Mouse (Mus musculus) myocyte (in vitro differentiated cells): ENCODE measurements around the gene Ogdh.

ENCODE experiments used
- CEBPB ChIP-seq: IDR thresholded peaks from 2 replicates; pipeline ENCODE4 v1.6.1; 2011; ENCODE audit warnings: mild to moderate bottlenecking, moderate library complexity; ENCODE audit not compliant: poor library complexity, insufficient read depth, severe bottlenecking
- POLR2A ChIP-seq: IDR thresholded peaks from one replicate; pipeline ENCODE4 v1.6.1; 2011; ENCODE audit warnings: low read depth, mild to moderate bottlenecking, control low read depth, moderate library complexity; ENCODE audit not compliant: insufficient read length

DNA sequence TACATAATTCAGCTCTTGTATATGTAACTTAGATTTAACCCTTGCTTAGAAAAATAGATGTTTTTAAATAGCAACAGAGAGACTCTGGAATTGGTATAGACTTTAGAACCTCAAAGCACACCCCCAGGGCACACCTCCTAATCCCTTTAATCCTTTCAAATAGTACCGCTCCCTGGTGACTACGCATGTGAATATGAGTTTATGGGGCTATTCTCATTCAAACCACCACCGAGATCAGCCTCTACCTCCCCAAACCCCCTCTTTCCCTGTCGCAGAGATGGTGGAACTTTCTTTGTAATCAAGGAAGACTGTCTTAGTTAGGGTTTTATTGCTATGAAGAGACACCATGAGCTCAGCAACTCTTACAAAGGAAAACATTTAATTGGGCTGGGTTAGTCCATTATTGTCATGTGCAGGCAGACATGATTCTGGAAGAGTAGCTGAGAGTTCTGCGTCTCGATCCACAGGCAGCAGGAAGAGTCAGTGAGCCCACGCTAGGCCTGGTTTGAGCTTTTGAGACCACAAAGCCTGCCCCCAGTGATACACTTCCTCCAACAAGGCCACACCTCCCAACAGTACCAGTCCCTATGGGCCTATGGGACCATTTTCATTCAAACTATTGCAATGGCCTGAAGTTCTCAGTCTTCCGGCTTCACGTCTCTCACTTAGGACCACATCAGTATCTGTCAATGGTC is 73.3 kb downstream of the Ogdh start:
- TF ChIP-seq CEBPB, result no peak
- no peak for TF ChIP-seq POLR2A
